Comparison of ENCODE assay signal across 12 mouse cellular contexts in the genomic region with DNA sequence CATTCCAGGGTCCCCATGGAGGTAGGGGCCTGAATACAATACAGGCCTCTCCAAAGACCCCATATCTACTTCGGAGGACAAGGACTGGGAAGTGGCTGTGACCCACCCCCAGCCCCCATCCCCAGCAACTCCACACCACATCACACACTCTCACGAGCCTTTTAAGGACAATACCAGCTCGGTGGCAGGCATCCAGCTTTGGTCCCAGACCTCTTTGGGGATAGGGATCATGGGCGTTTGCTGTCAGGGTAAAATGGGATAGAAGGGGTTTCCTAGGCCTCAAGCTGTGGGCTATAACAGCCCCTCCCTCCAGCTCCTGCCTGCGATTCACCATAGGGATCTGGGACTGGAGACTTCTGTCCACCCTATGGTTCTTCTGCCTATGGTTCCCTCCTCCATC. TPM values are rescaled to one million over a fixed set of nuclear protein-coding genes. Genes with fewer than 3 reads are reported as not detected.
DNase-seq lines count a peak whose midpoint lies in the region; ATAC-seq and TF ChIP-seq lines count a peak whose summit lies in the region.
"Had no signal": no experiment of that assay in that cellular context is flagged by ENCODE, and none has a peak within 500 bp of the region (broad histone marks: within the 10 kb centered on the region; RNA-seq: fewer than 3 reads in every experiment).

No protein-coding gene starts in this region.

- no peak overlapping the region for H3K27ac ChIP-seq in heart, embryonic 11.5 days (ENCODE audit: low read depth, low read length)
- H3K27ac ChIP-seq in midbrain, embryonic 12.5 days (replicated peaks) = 0 out of 2 replicates have a peak overlapping the region, but pooled peaks have one; percentile 78
- H3K27ac ChIP-seq in midbrain, embryonic 11.5 days (ENCODE audit: low read depth, low read length) = no peak overlapping the region
- H3K27ac ChIP-seq in hindbrain, embryonic 16.5 days (ENCODE audit: low read depth, low read length) = peak overlapping the region; percentile 69
- peak overlapping the region; percentile 88 for H3K27ac ChIP-seq in stomach, postnatal 0 days (replicated peaks)

- no peak for TF ChIP-seq EP300 in stomach, postnatal 0 days (optimal IDR thresholded peaks at IDR 0.05)

- TF ChIP-seq CTCF in stomach, postnatal 0 days (IDR thresholded peaks at IDR 0.05; ENCODE audit: low read depth) = no peak

- H3K4me2 ChIP-seq in heart, embryonic 11.5 days = peak overlapping the region; percentile 59; the same call in 1 of the 2 replicates
- H3K4me2 ChIP-seq in midbrain, embryonic 12.5 days (replicated peaks) = 0 out of 2 replicates have a peak overlapping the region, but pooled peaks have one; percentile 35
- H3K4me2 ChIP-seq in midbrain, embryonic 11.5 days = no peak overlapping the region
- H3K4me2 ChIP-seq in hindbrain, embryonic 16.5 days (ENCODE audit: low read length) = no peak overlapping the region; the same call in 1 of the 2 replicates
- H3K4me2 ChIP-seq in stomach, postnatal 0 days (replicated peaks; ENCODE audit: low read depth) = no peak overlapping the region

- no peak for DNase-seq in heart, adult 8-10 months (ENCODE audit: low spot score)
- DNase-seq in midbrain, embryonic 11.5 days (ENCODE audit: low spot score, missing footprints) = no peak
- DNase-seq in stomach, postnatal 0 days (ENCODE audit: low spot score) = no peak
- DNase-seq in embryo, embryonic 11 days = no peak

- no peaks in the 10 kb centered on the region for H3K36me3 ChIP-seq in heart, embryonic 11.5 days (ENCODE audit: control insufficient read depth, insufficient read depth, low read length)
- H3K36me3 ChIP-seq in midbrain, embryonic 12.5 days = no peaks in the 10 kb centered on the region
- H3K36me3 ChIP-seq in midbrain, embryonic 11.5 days (ENCODE audit: control insufficient read depth, insufficient read depth, low read length) = no peaks in the 10 kb centered on the region
- no peaks in the 10 kb centered on the region for H3K36me3 ChIP-seq in hindbrain, embryonic 16.5 days (ENCODE audit: control insufficient read depth, insufficient read depth, low read length)
- H3K36me3 ChIP-seq in stomach, postnatal 0 days (ENCODE audit: control insufficient read depth, insufficient read depth, low read length) = no peaks in the 10 kb centered on the region

- no peaks in the 10 kb centered on the region; the same call in 1 of the 2 replicates for H3K9me3 ChIP-seq in heart, embryonic 11.5 days (replicated peaks; ENCODE audit: control insufficient read depth, low read length)
- no peaks in the 10 kb centered on the region for H3K9me3 ChIP-seq in midbrain, embryonic 12.5 days
- H3K9me3 ChIP-seq in midbrain, embryonic 11.5 days (ENCODE audit: control insufficient read depth, low read length) = no peaks in the 10 kb centered on the region; the same call in 1 of the 2 replicates
- H3K9me3 ChIP-seq in hindbrain, embryonic 16.5 days (ENCODE audit: control insufficient read depth, low read length) = no peaks in the 10 kb centered on the region
- no peaks in the 10 kb centered on the region for H3K9me3 ChIP-seq in stomach, postnatal 0 days (ENCODE audit: control insufficient read depth, low read length)

- H3K4me1 ChIP-seq in heart, embryonic 11.5 days (ENCODE audit: control insufficient read depth, insufficient read depth, low read length) = peaks cover 9% of the 10 kb centered on the region
- H3K4me1 ChIP-seq in midbrain, embryonic 12.5 days = peaks cover 13% of the 10 kb centered on the region
- peaks cover 3% of the 10 kb centered on the region for H3K4me1 ChIP-seq in midbrain, embryonic 11.5 days (ENCODE audit: control insufficient read depth, insufficient read depth, low read length)
- H3K4me1 ChIP-seq in hindbrain, embryonic 16.5 days (ENCODE audit: control insufficient read depth, insufficient read depth, low read depth, low read length) = peaks cover 13% of the 10 kb centered on the region
- H3K4me1 ChIP-seq in stomach, postnatal 0 days (replicated peaks; ENCODE audit: control insufficient read depth, insufficient read depth) = peaks cover 5% of the 10 kb centered on the region; the same call in 1 of the 2 replicates

- 73% methylated on average over 5 of the region's 5 CpGs for WGBS in heart, embryonic 11.5 days (ENCODE audit: insufficient replicate concordance)
- 81% methylated on average over 5 of the region's 5 CpGs for WGBS in midbrain, embryonic 12.5 days
- 79% methylated on average over 5 of the region's 5 CpGs for WGBS in midbrain, embryonic 11.5 days
- 52% methylated on average over 5 of the region's 5 CpGs for WGBS in hindbrain, embryonic 16.5 days
- 55% methylated on average over 5 of the region's 5 CpGs for WGBS in stomach, postnatal 0 days

- H3K27me3 ChIP-seq in heart, embryonic 11.5 days (ENCODE audit: control insufficient read depth, insufficient read depth, low read length) = no peaks in the 10 kb centered on the region; the same call in 1 of the 2 replicates
- H3K27me3 ChIP-seq in midbrain, embryonic 12.5 days = no peaks in the 10 kb centered on the region
- H3K27me3 ChIP-seq in midbrain, embryonic 11.5 days (ENCODE audit: control insufficient read depth, insufficient read depth, low read length) = no peaks in the 10 kb centered on the region
- no peaks in the 10 kb centered on the region for H3K27me3 ChIP-seq in hindbrain, embryonic 16.5 days (replicated peaks; ENCODE audit: control insufficient read depth, insufficient read depth, low read length)
- no peaks in the 10 kb centered on the region for H3K27me3 ChIP-seq in stomach, postnatal 0 days (ENCODE audit: control insufficient read depth, insufficient read depth, low read length)

- ATAC-seq in heart, embryonic 11.5 days (replicated peaks; ENCODE audit: insufficient number of reproducible peaks, low FRiP score, low TSS enrichment) = no peak
- no peak for ATAC-seq in midbrain, embryonic 12.5 days (ENCODE audit: low FRiP score, low read depth)
- no peak for ATAC-seq in midbrain, embryonic 11.5 days (ENCODE audit: low FRiP score)
- no peak for ATAC-seq in hindbrain, embryonic 16.5 days
- no peak for ATAC-seq in stomach, postnatal 0 days (ENCODE audit: low FRiP score, low TSS enrichment)
- ATAC-seq in inflammation-experienced regulatory T-cells, adult 6 months = no peak

- H3K9ac ChIP-seq in heart, embryonic 11.5 days (ENCODE audit: low read depth, low read length) = no peak overlapping the region
- H3K9ac ChIP-seq in midbrain, embryonic 12.5 days (replicated peaks) = no peak overlapping the region
- H3K9ac ChIP-seq in midbrain, embryonic 11.5 days (ENCODE audit: low read length) = no peak overlapping the region; the same call in 1 of the 2 replicates
- H3K9ac ChIP-seq in hindbrain, embryonic 16.5 days (ENCODE audit: low read depth, low read length) = no peak overlapping the region; the same call in 1 of the 2 replicates
- H3K9ac ChIP-seq in stomach, postnatal 0 days (ENCODE audit: low read length) = no peak overlapping the region

- no peak overlapping the region for H3K4me3 ChIP-seq in heart, embryonic 11.5 days (ENCODE audit: low read depth, low read length)
- H3K4me3 ChIP-seq in midbrain, embryonic 12.5 days = no peak overlapping the region
- H3K4me3 ChIP-seq in midbrain, embryonic 11.5 days (ENCODE audit: low read depth, low read length) = no peak overlapping the region
- no peak overlapping the region for H3K4me3 ChIP-seq in hindbrain, embryonic 16.5 days (ENCODE audit: low read length)
- H3K4me3 ChIP-seq in stomach, postnatal 0 days (ENCODE audit: low read depth, low read length) = no peak overlapping the region

RNA-seq across cellular contexts. Expression of a gene that starts 14.4 kb away (rescaled TPM):
- polyA plus RNA-seq in heart, embryonic 11.5 days (2014; fragmentation: Nextera tagmentation; extraction: Ambion mirVana) = 0.41 TPM in 1 of 2 replicates, not detected in the other
- total RNA-seq in heart, adult 8-10 months (2022) = not detected
- polyA plus RNA-seq in midbrain, embryonic 12.5 days (2016; fragmentation: Nextera tagmentation; extraction: Ambion mirVana) = 1.3 and 2.3 TPM in 2 replicates
- polyA plus RNA-seq in midbrain, embryonic 11.5 days (2014; fragmentation: Nextera tagmentation; extraction: Ambion mirVana) = 2.4 and 3.4 TPM in 2 replicates
- polyA plus RNA-seq in hindbrain, embryonic 16.5 days (2015; fragmentation: Nextera tagmentation; extraction: Ambion mirVana) = 1.8 and 2.6 TPM in 2 replicates
- 0.18 and 0.33 TPM in 2 replicates for polyA plus RNA-seq in stomach, postnatal 0 days (2015; fragmentation: Nextera tagmentation; extraction: Ambion mirVana)
- not detected for polyA plus RNA-seq in inflammation-experienced regulatory T-cells, adult 6 months (2017; shearing (Covaris generic))
- total RNA-seq: CH12.LX; gastrocnemius, postnatal 36 days; monocyte, adult 5-6 weeks had no signal
- polyA plus RNA-seq: small intestine, adult 2 months had no signal

RNA-seq across cellular contexts. Expression of a gene that starts 36.6 kb away (rescaled TPM):
- 12.8 and 12.9 TPM in 2 replicates for polyA plus RNA-seq in heart, embryonic 11.5 days (2014; fragmentation: Nextera tagmentation; extraction: Ambion mirVana)
- total RNA-seq in heart, adult 8-10 months (2022) = 10 to 100 TPM; 18.9 to 29.1 (median 23.3) TPM
- 26.5 and 28.8 TPM in 2 replicates for polyA plus RNA-seq in midbrain, embryonic 12.5 days (2016; fragmentation: Nextera tagmentation; extraction: Ambion mirVana)
- 18.5 and 20.7 TPM in 2 replicates for polyA plus RNA-seq in midbrain, embryonic 11.5 days (2014; fragmentation: Nextera tagmentation; extraction: Ambion mirVana)
- 10.7 and 14.8 TPM in 2 replicates for polyA plus RNA-seq in hindbrain, embryonic 16.5 days (2015; fragmentation: Nextera tagmentation; extraction: Ambion mirVana)
- 6.4 and 7.0 TPM in 2 replicates for polyA plus RNA-seq in stomach, postnatal 0 days (2015; fragmentation: Nextera tagmentation; extraction: Ambion mirVana)
- 1 to 10 TPM; 2.0 to 4.0 (median 3.2) TPM for polyA plus RNA-seq in inflammation-experienced regulatory T-cells, adult 6 months (2017; shearing (Covaris generic))

Comparison
In these comparisons a context has a peak if more than half of its experiments do, and no peak if none do; other contexts are left out.
1. H3K27ac ChIP-seq: peak in midbrain, embryonic 12.5 days (single experiment), hindbrain, embryonic 16.5 days (single experiment) and stomach, postnatal 0 days (single experiment); none in heart, embryonic 11.5 days (single experiment) and midbrain, embryonic 11.5 days (single experiment).
2. H3K4me2 ChIP-seq: peak in heart, embryonic 11.5 days (single experiment) and midbrain, embryonic 12.5 days (single experiment); none in midbrain, embryonic 11.5 days (single experiment), hindbrain, embryonic 16.5 days (single experiment) and stomach, postnatal 0 days (single experiment).